Mouse (Mus musculus): ENCODE data around the gene Chtf18. TPM values are rescaled to one million over a fixed set of nuclear protein-coding genes. Genes with fewer than 3 reads are reported as not detected.

The Chtf18 gene
- polyA plus RNA-seq, 1 experiment from 2014 or later: 24.8 TPM

Small RNA genes within 50 kb of the gene (microRNA-seq; reads per million reads assigned to microRNA genes)
- not detected for gene Gm25083

Other genes with a start within 250 kb of the Chtf18 start
- gene Sstr5, start 230.1 kb downstream of the Chtf18 start, polyA plus RNA-seq (2015; fragmentation: Nextera tagmentation; extraction: Ambion mirVana): not detected in 2 replicates
- gene Sox8, start 156.7 kb downstream of the Chtf18 start, polyA plus RNA-seq (2015; fragmentation: Nextera tagmentation; extraction: Ambion mirVana): 0.28 and 0.29 TPM in 2 replicates
- 11.3 and 11.6 TPM in 2 replicates for gene Lmf1, start 148.3 kb downstream of the Chtf18 start, polyA plus RNA-seq (2015; fragmentation: Nextera tagmentation; extraction: Ambion mirVana)
- gene Gng13, start 10.2 kb downstream of the Chtf18 start, polyA plus RNA-seq (2015; fragmentation: Nextera tagmentation; extraction: Ambion mirVana): 0.25 and 0.51 TPM in 2 replicates
- 7.6 and 8.4 TPM in 2 replicates for gene Rpusd1, start 251 bp upstream of the Chtf18 start, polyA plus RNA-seq (2015; fragmentation: Nextera tagmentation; extraction: Ambion mirVana)
- not detected in 2 replicates for gene Mslnl, start 8.6 kb upstream of the Chtf18 start, polyA plus RNA-seq (2015; fragmentation: Nextera tagmentation; extraction: Ambion mirVana)
- gene Msln, start 27.0 kb upstream of the Chtf18 start, polyA plus RNA-seq (2015; fragmentation: Nextera tagmentation; extraction: Ambion mirVana): 0.81 and 1.2 TPM in 2 replicates
- gene Narfl, start 46.4 kb upstream of the Chtf18 start, polyA plus RNA-seq (2015; fragmentation: Nextera tagmentation; extraction: Ambion mirVana): 16.4 and 17.5 TPM in 2 replicates
- 6.8 and 7.3 TPM in 2 replicates for gene Haghl, start 58.3 kb upstream of the Chtf18 start, polyA plus RNA-seq (2015; fragmentation: Nextera tagmentation; extraction: Ambion mirVana)
- 0.05 and 0.07 TPM in 2 replicates for gene Ccdc78, start 59.2 kb upstream of the Chtf18 start, polyA plus RNA-seq (2015; fragmentation: Nextera tagmentation; extraction: Ambion mirVana)
- 54.5 and 61.8 TPM in 2 replicates for gene Fam173a, start 65.5 kb upstream of the Chtf18 start, polyA plus RNA-seq (2015; fragmentation: Nextera tagmentation; extraction: Ambion mirVana)
- gene AC134908.4, start 68.2 kb upstream of the Chtf18 start, polyA plus RNA-seq (2015; fragmentation: Nextera tagmentation; extraction: Ambion mirVana): 0.46 TPM in 1 of 2 replicates, not detected in the other
- gene Metrn, start 69.7 kb upstream of the Chtf18 start, polyA plus RNA-seq (2015; fragmentation: Nextera tagmentation; extraction: Ambion mirVana): 21.2 and 23.8 TPM in 2 replicates
- gene Fbxl16, start 81.7 kb upstream of the Chtf18 start, polyA plus RNA-seq (2015; fragmentation: Nextera tagmentation; extraction: Ambion mirVana): 0.05 and 0.32 TPM in 2 replicates
- gene Wdr24, start 96.2 kb upstream of the Chtf18 start, polyA plus RNA-seq (2015; fragmentation: Nextera tagmentation; extraction: Ambion mirVana): 11.9 and 14.2 TPM in 2 replicates
- 21.7 and 26.9 TPM in 2 replicates for gene Jmjd8, start 101.4 kb upstream of the Chtf18 start, polyA plus RNA-seq (2015; fragmentation: Nextera tagmentation; extraction: Ambion mirVana)
- gene Stub1, start 106.0 kb upstream of the Chtf18 start, polyA plus RNA-seq (2015; fragmentation: Nextera tagmentation; extraction: Ambion mirVana): 130 TPM in 2 replicates
- 0.20 and 0.30 TPM in 2 replicates for gene Rhbdl1, start 109.9 kb upstream of the Chtf18 start, polyA plus RNA-seq (2015; fragmentation: Nextera tagmentation; extraction: Ambion mirVana)
- 0.28 and 0.57 TPM in 2 replicates for gene Gm20683, start 114.3 kb upstream of the Chtf18 start, polyA plus RNA-seq (2015; fragmentation: Nextera tagmentation; extraction: Ambion mirVana)
- gene Rhot2, start 117.4 kb upstream of the Chtf18 start, polyA plus RNA-seq (2015; fragmentation: Nextera tagmentation; extraction: Ambion mirVana): 12.8 and 13.5 TPM in 2 replicates
- gene Wdr90, start 134.1 kb upstream of the Chtf18 start, polyA plus RNA-seq (2015; fragmentation: Nextera tagmentation; extraction: Ambion mirVana): 10.2 and 12.5 TPM in 2 replicates
- gene Mcrip2, start 141.3 kb upstream of the Chtf18 start, polyA plus RNA-seq (2015; fragmentation: Nextera tagmentation; extraction: Ambion mirVana): 62.1 and 66.2 TPM in 2 replicates
- gene Mettl26, start 147.7 kb upstream of the Chtf18 start, polyA plus RNA-seq (2015; fragmentation: Nextera tagmentation; extraction: Ambion mirVana): 43.9 and 46.9 TPM in 2 replicates
- 0.65 and 1.00 TPM in 2 replicates for gene Wfikkn1, start 153.4 kb upstream of the Chtf18 start, polyA plus RNA-seq (2015; fragmentation: Nextera tagmentation; extraction: Ambion mirVana)
- 6.5 and 7.0 TPM in 2 replicates for gene Rab40c, start 192.3 kb upstream of the Chtf18 start, polyA plus RNA-seq (2015; fragmentation: Nextera tagmentation; extraction: Ambion mirVana)
- 126 and 152 TPM in 2 replicates for gene Pigq, start 217.5 kb upstream of the Chtf18 start, polyA plus RNA-seq (2015; fragmentation: Nextera tagmentation; extraction: Ambion mirVana)
- gene Nhlrc4, start 217.5 kb upstream of the Chtf18 start, polyA plus RNA-seq (2015; fragmentation: Nextera tagmentation; extraction: Ambion mirVana): 5.1 and 7.2 TPM in 2 replicates
- gene A930017K11Rik, start 225.1 kb upstream of the Chtf18 start, polyA plus RNA-seq (2015; fragmentation: Nextera tagmentation; extraction: Ambion mirVana): 0.24 and 0.32 TPM in 2 replicates